Mouse (Mus musculus): ENCODE measurements at regions not wholly inside any gene's neighbourhood (a gene's known extent, or its start where the extent isn't known, plus 50 kb on each side); places are given as distances from the start of the nearest gene placed in this dataset.

DNA sequence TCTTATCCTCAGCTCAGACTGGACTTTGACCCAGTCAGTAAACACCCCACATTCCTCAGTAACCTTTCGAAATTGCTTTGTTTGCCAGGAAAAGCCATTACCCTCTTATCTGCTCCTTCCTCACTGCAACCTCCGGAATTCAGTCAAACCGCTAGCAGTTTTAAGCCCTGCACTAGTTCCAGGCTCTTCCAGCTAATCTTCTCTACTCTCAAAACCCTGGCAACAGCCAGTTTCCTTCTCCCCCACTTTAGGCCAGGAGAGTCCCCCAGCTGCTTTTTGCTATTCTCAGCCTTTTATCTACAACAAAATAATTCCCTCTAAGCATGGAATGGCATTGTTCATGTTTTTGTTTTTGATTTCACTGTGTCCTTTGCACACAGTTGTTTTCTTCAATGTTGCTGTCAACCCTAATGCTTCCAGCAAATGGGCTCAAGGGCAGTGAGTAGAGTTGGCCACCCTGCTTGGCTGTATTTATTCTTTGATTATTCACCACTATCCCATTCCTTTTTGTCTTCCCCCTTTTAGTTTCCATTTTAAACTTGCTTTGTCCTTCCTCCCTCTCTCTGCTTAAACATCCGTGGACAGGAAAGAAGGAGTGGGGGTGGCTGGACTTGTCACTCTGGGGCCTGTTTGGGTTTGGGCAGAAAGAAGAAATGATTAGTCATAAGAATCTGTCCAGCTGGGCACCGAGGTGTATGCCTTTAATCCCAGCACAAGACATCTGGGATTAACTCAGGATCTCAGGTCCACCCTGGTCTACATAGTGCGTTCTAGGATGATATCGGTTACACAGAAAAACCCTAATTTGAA, 73.5 kb upstream of the Zcchc13 start:
- TF ChIP-seq CTCF (IDR thresholded peaks at IDR 0.05; ENCODE audit: borderline replicate concordance, control insufficient read depth, extremely low read depth, insufficient read depth, low read length, poor library complexity): no peak
- TF ChIP-seq POLR2A (IDR thresholded peaks at IDR 0.05; ENCODE audit: control insufficient read depth, extremely low read depth, insufficient read depth, low read length, poor library complexity): no peak

Data from thymus, adult 2 months (tissue).